Mouse (Mus musculus) C2C12 (cell line): Measurements from ENCODE around the gene Trio. TPM values are rescaled to one million over a fixed set of nuclear protein-coding genes. Genes with fewer than 3 reads are reported as not detected.

Source experiments
- H3K27me3 ChIP-seq: one replicate; pipeline ENCODE4 v1.6.1; 2011; ENCODE audit not compliant: control insufficient read depth, insufficient read depth, insufficient read length
- H3K36me3 ChIP-seq: one replicate; pipeline ENCODE4 v1.6.1; 2011; ENCODE audit not compliant: control insufficient read depth, insufficient read depth
- H3K4me3 ChIP-seq: one replicate; pipeline ENCODE4 v1.5.1; 2011; ENCODE audit warnings: mild to moderate bottlenecking, control low read depth; ENCODE audit not compliant: poor library complexity, insufficient read depth, severe bottlenecking
- H3K79me2 ChIP-seq: one replicate; pipeline ENCODE4 v1.6.1; 2011; ENCODE audit not compliant: control insufficient read depth, insufficient read depth
- H3K79me3 ChIP-seq: one replicate; pipeline ENCODE4 v1.6.1; 2011; ENCODE audit warnings: low read depth, control low read depth
- H3ac ChIP-seq: one replicate; pipeline ENCODE3; 2011; ENCODE audit warnings: low read depth; ENCODE audit not compliant: control insufficient read depth, insufficient read length
- CEBPB ChIP-seq: IDR thresholded peaks from one replicate; pipeline ENCODE4 v1.6.1; 2011; ENCODE audit warnings: low read depth, mild to moderate bottlenecking, control low read depth, moderate library complexity
- CTCF ChIP-seq: IDR thresholded peaks from one replicate; pipeline ENCODE4 v1.5.1; 2011; ENCODE audit not compliant: control insufficient read depth, insufficient read depth, insufficient read length
- FOSL1 ChIP-seq: IDR thresholded peaks from one replicate; pipeline ENCODE4 v1.8.0; 2011; ENCODE audit warnings: mild to moderate bottlenecking, low read length; ENCODE audit not compliant: poor library complexity, insufficient read depth, severe bottlenecking
- MAX ChIP-seq: IDR thresholded peaks from one replicate; pipeline ENCODE4 v1.6.1; 2011; ENCODE audit warnings: mild to moderate bottlenecking, control low read depth
- MYOD1 ChIP-seq: IDR thresholded peaks from one replicate; pipeline ENCODE4 v1.6.1; 2011; ENCODE audit warnings: low read depth; ENCODE audit not compliant: control insufficient read depth, insufficient read length
- MYOG ChIP-seq: IDR thresholded peaks from one replicate; pipeline ENCODE4 v1.6.1; 2011; ENCODE audit not compliant: control insufficient read depth, insufficient read length; ENCODE audit errors: extremely low read depth
- USF1 ChIP-seq: IDR thresholded peaks from one replicate; pipeline ENCODE4 v1.6.1; 2011; ENCODE audit warnings: low read depth, mild to moderate bottlenecking, control low read depth, moderate library complexity
- polyA plus RNA-seq: library from polyadenylated mRNA; unstranded; fragments of >200 nt; fragmentation: generic; extraction: Trizol; gene quantifications from one replicate; pipeline ENCODE4 v1.2.1, GENCODE M21; 2012; ENCODE audit warnings: missing spikeins

The Trio gene
- polyA plus RNA-seq, 1 experiment = 26.2 TPM

GRCm38 (mm10) chr15:27935772-27936746, 89.6 kb downstream of the Trio start:
- Histone ChIP-seq H3K36me3 (no peaks in the 10 kb centered on the region), H3K27me3 (no peaks in the 10 kb centered on the region), H3K4me3 (no peak overlapping the region), H3ac (peak overlapping the region; percentile 21), H3K79me3 (peaks cover 78% of the 10 kb centered on the region), H3K79me2 (peaks cover 94% of the 10 kb centered on the region)
- TF ChIP-seq MYOD1 (peak; percentile 55), MAX (peak; percentile 62), MYOG (no peak), FOSL1 (peak; percentile 57), CEBPB (no peak), USF1 (no peak), CTCF (no peak)

- Histone ChIP-seq H3K27me3 (no peaks in the 10 kb centered on the region), H3K79me3 (peaks cover 79% of the 10 kb centered on the region), H3K36me3 (no peaks in the 10 kb centered on the region), H3K4me3 (no peak overlapping the region), H3ac (no peak overlapping the region), H3K79me2 (peaks cover 94% of the 10 kb centered on the region)
- TF ChIP-seq CTCF (no peak), FOSL1 (no peak), MYOG (no peak), USF1 (no peak)
Observed at GRCm38 (mm10) chr15:27933270-27933669, 92.4 kb downstream of the Trio start.

GRCm38 (mm10) chr15:27931891-27932290, 93.8 kb downstream of the Trio start:
- H3ac ChIP-seq = no peak overlapping the region
- peaks cover 87% of the 10 kb centered on the region for H3K79me3 ChIP-seq
- H3K36me3 ChIP-seq = no peaks in the 10 kb centered on the region
- TF ChIP-seq USF1 (no peak), MYOD1 (peak; percentile 54)
- H3K4me3 ChIP-seq = no peak overlapping the region
- no peaks in the 10 kb centered on the region for H3K27me3 ChIP-seq
- peaks cover 98% of the 10 kb centered on the region for H3K79me2 ChIP-seq

GRCm38 (mm10) chr15:27931459-27931858, 94.2 kb downstream of the Trio start:
- Histone ChIP-seq H3K79me3 (peaks cover 92% of the 10 kb centered on the region), H3K27me3 (no peaks in the 10 kb centered on the region), H3ac (no peak overlapping the region), H3K36me3 (no peaks in the 10 kb centered on the region), H3K79me2 (peaks cover 99% of the 10 kb centered on the region), H3K4me3 (no peak overlapping the region)
- TF ChIP-seq CTCF = no peak

GRCm38 (mm10) chr15:27927614-27928013, 98.0 kb downstream of the Trio start:
- H3K79me3 ChIP-seq = peaks cover 89% of the 10 kb centered on the region
- H3K79me2 ChIP-seq = peaks cover 97% of the 10 kb centered on the region
- no peaks in the 10 kb centered on the region for H3K36me3 ChIP-seq
- TF ChIP-seq USF1 = no peak
- TF ChIP-seq CTCF = no peak
- no peak for TF ChIP-seq MAX
- TF ChIP-seq FOSL1 = no peak
- no peak for TF ChIP-seq MYOG
- no peak for TF ChIP-seq MYOD1
- no peak for TF ChIP-seq CEBPB
- no peak overlapping the region for H3K4me3 ChIP-seq
- H3K27me3 ChIP-seq = no peaks in the 10 kb centered on the region
- H3ac ChIP-seq = no peak overlapping the region

- no peak overlapping the region for H3K4me3 ChIP-seq
- TF ChIP-seq MYOD1 (no peak), CTCF (no peak), MAX (no peak), USF1 (no peak), FOSL1 (no peak), CEBPB (no peak)
- H3K79me2 ChIP-seq = peaks cover 97% of the 10 kb centered on the region
- H3ac ChIP-seq = no peak overlapping the region
- H3K36me3 ChIP-seq = no peaks in the 10 kb centered on the region
- H3K27me3 ChIP-seq = no peaks in the 10 kb centered on the region
- peaks cover 89% of the 10 kb centered on the region for H3K79me3 ChIP-seq
Observed at GRCm38 (mm10) chr15:27926941-27927340, 98.7 kb downstream of the Trio start.
